Mouse (Mus musculus): ENCODE data around the gene Fbxo17. TPM values are rescaled to one million over a fixed set of nuclear protein-coding genes. Genes with fewer than 3 reads are reported as not detected.

Gene Fbxo17
- polyA plus RNA-seq, 1 experiment, result 5.9 TPM

DNA sequence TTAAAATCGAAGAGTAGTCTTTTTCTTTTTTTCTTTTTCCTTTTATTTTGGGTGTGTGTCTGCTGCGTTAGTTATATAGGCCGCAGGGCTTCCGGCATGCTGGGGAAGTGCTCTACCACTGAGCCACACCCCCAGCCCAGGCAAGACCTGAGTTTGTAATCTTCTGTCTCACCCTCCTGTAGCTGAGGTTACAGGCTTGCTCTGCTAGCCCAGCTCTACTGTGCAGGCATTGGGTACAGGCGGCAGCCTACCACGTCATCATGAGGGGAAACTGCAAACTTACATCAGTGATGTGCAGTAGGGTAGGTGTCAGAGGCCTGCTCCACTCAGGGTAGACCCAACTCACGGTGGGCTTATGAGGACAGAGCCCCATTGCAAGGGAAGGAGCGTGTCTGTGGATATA, 64.7 kb downstream of the Fbxo17 start:
- Histone ChIP-seq H3K36me3 (ENCODE audit: control insufficient read depth, insufficient read depth, low read length) (peaks cover 1% of the 10 kb centered on the region; the same call in 1 of the 2 replicates), H3K27ac (ENCODE audit: insufficient read depth, low read length) (peak overlapping the region; percentile 70), H3K4me3 (ENCODE audit: extremely low read depth, insufficient read depth, insufficient read length) (peak overlapping the region; percentile 39; the same call in 1 of the 2 replicates), H3K4me1 (ENCODE audit: control insufficient read depth, insufficient read depth, insufficient read length) (peaks cover 27% of the 10 kb centered on the region; the same call in 1 of the 2 replicates), H3K27me3 (ENCODE audit: control insufficient read depth, insufficient read depth, low read length) (no peaks in the 10 kb centered on the region)
- peak; percentile 74 to 76 for DNase-seq (ENCODE audit: low read depth in 1 of 2, low spot score in 2 of 2)
- TF ChIP-seq POLR2A (IDR thresholded peaks at IDR 0.05; ENCODE audit: low read depth, low read length) (no peak), CTCF (IDR thresholded peaks at IDR 0.05; ENCODE audit: extremely low read depth, insufficient read depth, insufficient read length, insufficient replicate concordance) (no peak)
- WGBS, result 27% methylated on average over 8 of the region's 8 CpGs

DNA sequence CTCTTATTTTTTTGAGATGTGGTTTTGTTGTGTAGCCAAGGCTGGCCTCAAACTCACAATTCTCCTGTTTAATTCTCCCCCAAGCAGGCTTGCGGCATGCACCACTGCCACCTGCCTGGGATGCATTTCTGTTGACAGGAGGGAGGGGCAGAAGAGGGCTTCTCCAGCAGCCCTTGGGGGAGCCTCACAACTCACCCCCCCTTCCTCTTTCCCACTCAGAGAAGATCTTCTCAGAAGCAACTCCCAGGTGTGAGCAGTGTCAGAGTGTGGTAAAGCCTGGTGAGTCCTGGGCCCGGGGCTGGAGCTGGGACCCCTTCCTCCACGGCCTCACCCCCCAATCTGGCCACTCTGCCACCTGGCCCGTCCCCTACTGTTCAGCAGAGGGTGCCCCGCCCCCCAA, 68.6 kb downstream of the Fbxo17 start:
- Histone ChIP-seq H3K4me3 (ENCODE audit: extremely low read depth, insufficient read depth, insufficient read length) (no peak overlapping the region), H3K4me1 (ENCODE audit: control insufficient read depth, insufficient read depth, insufficient read length) (peaks cover 50% of the 10 kb centered on the region), H3K27ac (ENCODE audit: insufficient read depth, low read length) (no peak overlapping the region), H3K36me3 (ENCODE audit: control insufficient read depth, insufficient read depth, low read length) (no peaks in the 10 kb centered on the region), H3K27me3 (ENCODE audit: control insufficient read depth, insufficient read depth, low read length) (no peaks in the 10 kb centered on the region)
- TF ChIP-seq CTCF (IDR thresholded peaks at IDR 0.05; ENCODE audit: extremely low read depth, insufficient read depth, insufficient read length, insufficient replicate concordance) (no peak), POLR2A (IDR thresholded peaks at IDR 0.05; ENCODE audit: low read depth, low read length) (no peak)
- no peak for DNase-seq (ENCODE audit: low read depth in 1 of 2, low spot score in 2 of 2)
- WGBS, result 59% methylated on average over 5 of the region's 5 CpGs

Other genes with a start within 250 kb of the Fbxo17 start
- gene Ifnl2, start 206.3 kb upstream of the Fbxo17 start, polyA plus RNA-seq (2012; rRNA removed), result not detected in 2 replicates
- gene Ifnl3, start 194.0 kb upstream of the Fbxo17 start, polyA plus RNA-seq (2012; rRNA removed), result not detected in 2 replicates
- gene Sycn, start 175.9 kb upstream of the Fbxo17 start, polyA plus RNA-seq (2012; rRNA removed), result 3,549 and 8,446 TPM in 2 replicates
- gene Nccrp1, start 169.6 kb upstream of the Fbxo17 start, polyA plus RNA-seq (2012; rRNA removed), result 0.81 and 1.0 TPM in 2 replicates
- 48.2 and 68.2 TPM in 2 replicates for gene Samd4b, start 118.7 kb upstream of the Fbxo17 start, polyA plus RNA-seq (2012; rRNA removed)
- 13.2 and 17.6 TPM in 2 replicates for gene Pak4, start 118.6 kb upstream of the Fbxo17 start, polyA plus RNA-seq (2012; rRNA removed)
- not detected in 2 replicates for gene Acp7, start 85.5 kb upstream of the Fbxo17 start, polyA plus RNA-seq (2012; rRNA removed)
- gene Fbxo27, start 24.0 kb upstream of the Fbxo17 start, polyA plus RNA-seq (2012; rRNA removed), result 3.7 and 4.7 TPM in 2 replicates
- 34.5 and 41.9 TPM in 2 replicates for gene Mrps12, start 25.0 kb downstream of the Fbxo17 start, polyA plus RNA-seq (2012; rRNA removed)
- gene Sars2, start 25.2 kb downstream of the Fbxo17 start, polyA plus RNA-seq (2012; rRNA removed), result 21.5 and 28.8 TPM in 2 replicates
- gene Ccer2, start 39.4 kb downstream of the Fbxo17 start, polyA plus RNA-seq (2012; rRNA removed), result not detected in 2 replicates
- 48.4 and 53.3 TPM in 2 replicates for gene Sirt2, start 49.9 kb downstream of the Fbxo17 start, polyA plus RNA-seq (2012; rRNA removed)
- 51.1 and 67.9 TPM in 2 replicates for gene Nfkbib, start 50.7 kb downstream of the Fbxo17 start, polyA plus RNA-seq (2012; rRNA removed)
- gene Rinl, start 72.2 kb downstream of the Fbxo17 start, polyA plus RNA-seq (2012; rRNA removed), result 35.4 and 36.4 TPM in 2 replicates
- gene Hnrnpl, start 91.7 kb downstream of the Fbxo17 start, polyA plus RNA-seq (2012; rRNA removed), result 189 and 209 TPM in 2 replicates
- gene Ech1, start 108.4 kb downstream of the Fbxo17 start, polyA plus RNA-seq (2012; rRNA removed), result 101 and 108 TPM in 2 replicates
- gene Lgals4, start 117.0 kb downstream of the Fbxo17 start, polyA plus RNA-seq (2012; rRNA removed), result 11.6 and 13.3 TPM in 2 replicates
- 0.34 and 0.48 TPM in 2 replicates for gene Lgals7, start 147.0 kb downstream of the Fbxo17 start, polyA plus RNA-seq (2012; rRNA removed)
- gene Capn12, start 164.6 kb downstream of the Fbxo17 start, polyA plus RNA-seq (2012; rRNA removed), result 0.13 and 0.14 TPM in 2 replicates
- 156 and 192 TPM in 2 replicates for gene Actn4, start 245.5 kb downstream of the Fbxo17 start, polyA plus RNA-seq (2012; rRNA removed)